Mouse (Mus musculus) cerebellum, postnatal 10 days (tissue): ENCODE results near the gene Olfr287.

Experiments used
- DNase-seq, 2 experiments: peaks; one replicate each; pipeline ENCODE4 v3.0.0; 2021; ENCODE audit warnings: mixed read lengths in 2 of 2

Olfr287 gene

GRCm38 (mm10) chr15:98167645-98168621 lies 52.9 kb downstream of the Olfr287 start:
- peak; percentile 94 to 95 for DNase-seq

- DNase-seq, result peak in 1 of 2 experiments; percentile 36
Observed at GRCm38 (mm10) chr15:98166963-98167644, 53.8 kb downstream of the Olfr287 start, which contains the start of gene Ccdc184. TSS of gene Ccdc184 (plus strand) at chr15:98167158.

DNA sequence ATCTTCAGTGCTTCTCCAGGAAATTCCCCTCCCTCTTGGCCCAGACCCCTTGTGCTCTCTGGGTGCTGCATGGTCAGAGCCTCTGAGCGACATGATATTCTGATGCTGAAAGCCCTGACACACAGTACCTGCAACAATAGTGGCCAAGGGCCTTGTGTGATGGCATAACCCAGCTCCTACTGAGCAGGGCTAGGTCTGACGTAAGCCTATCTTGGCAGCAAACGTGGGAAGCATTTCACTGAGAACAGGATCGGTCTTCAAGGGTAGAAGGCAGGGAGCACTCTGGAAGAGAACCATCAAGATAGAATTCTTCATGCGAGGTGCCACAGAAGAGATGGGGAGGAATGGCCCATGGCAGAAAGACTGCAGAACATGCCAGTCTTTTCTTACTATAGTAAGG lies 55.3 kb downstream of the Olfr287 start, which contains the start of gene Asb8:
TSS of gene Asb8 (minus strand) at position 101 of the 400 bp plus-strand sequence.
- no peak for DNase-seq

DNA sequence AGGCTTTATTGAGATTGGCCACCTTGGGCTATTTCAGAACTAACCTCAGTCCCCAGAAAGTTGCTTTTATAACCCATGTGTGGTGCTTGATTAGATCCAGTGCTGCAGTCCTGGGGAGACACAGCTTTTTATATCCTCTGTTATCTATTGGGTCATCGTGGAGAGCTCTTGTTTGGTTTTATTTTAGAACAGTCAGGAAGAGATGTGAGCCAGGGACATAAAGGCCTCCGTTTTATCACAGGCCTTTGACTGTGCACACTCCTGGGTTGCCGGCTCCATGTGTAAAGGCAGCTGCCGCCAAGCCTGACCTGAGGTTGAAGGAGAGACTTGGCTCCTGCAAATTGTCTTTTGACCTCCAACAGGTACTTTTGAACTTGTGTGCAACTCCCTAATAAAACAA lies 58.3 kb downstream of the Olfr287 start:
- no peak for DNase-seq

- DNase-seq, result no peak
Observed at GRCm38 (mm10) chr15:98161026-98161805, 59.6 kb downstream of the Olfr287 start.

- no peak for DNase-seq
Observed at GRCm38 (mm10) chr15:98157253-98157652, 63.6 kb downstream of the Olfr287 start.
